Mouse (Mus musculus) forebrain, embryonic 15.5 days (tissue): ENCODE data around the gene Igf2r. TPM values are rescaled to one million over a fixed set of nuclear protein-coding genes. Genes with fewer than 3 reads are reported as not detected.

Experiments
- ATAC-seq: fragments of 200-750 bp; cut with Nextera tagmentation; replicated peaks from 2 replicates; pipeline ENCODE4 v1.8.0; 2017; ENCODE audit warnings: mild to moderate bottlenecking, moderate TSS enrichment, moderate library complexity
- H3K27ac ChIP-seq: fragments of 300-500 bp; sonication (generic); replicated peaks from 2 replicates; pipeline ENCODE4 v1.5.1; 2015; ENCODE audit warnings: mild to moderate bottlenecking, inconsistent platforms
- H3K27me3 ChIP-seq: fragments of 300-500 bp; sonication (generic); 2 replicates; pipeline ENCODE4 v1.6.1; 2015; ENCODE audit warnings: inconsistent platforms
- H3K36me3 ChIP-seq: fragments of 300-500 bp; sonication (generic); 2 replicates; pipeline ENCODE4 v1.6.1; 2015; ENCODE audit warnings: mild to moderate bottlenecking, inconsistent platforms
- H3K4me1 ChIP-seq: fragments of 300-500 bp; sonication (generic); 2 replicates; pipeline ENCODE4 v1.6.1; 2015; ENCODE audit warnings: inconsistent platforms
- H3K4me2 ChIP-seq: fragments of 300-500 bp; sonication (generic); replicated peaks from 2 replicates; pipeline ENCODE4 v1.6.1; 2015; ENCODE audit warnings: mild to moderate bottlenecking, inconsistent platforms
- H3K4me3 ChIP-seq: fragments of 300-500 bp; sonication (generic); 2 replicates; pipeline ENCODE4 v1.5.1; 2015; ENCODE audit warnings: mild to moderate bottlenecking, inconsistent platforms
- H3K9ac ChIP-seq: fragments of 300-500 bp; sonication (generic); replicated peaks from 2 replicates; pipeline ENCODE4 v1.6.1; 2015; ENCODE audit warnings: mild to moderate bottlenecking, inconsistent platforms
- H3K9me3 ChIP-seq: fragments of 300-500 bp; sonication (generic); 2 replicates; pipeline ENCODE4 v1.6.1; 2016; ENCODE audit warnings: inconsistent platforms
- WGBS: fragments of 180-500 bp; shearing (Covaris S2); methylation state at CpG from one replicate; pipeline ENCODE4 v1.1.7; 2015; ENCODE audit warnings: mixed read lengths; 5-methylcytosine and 5-hydroxymethylcytosine counted together
- polyA plus RNA-seq: library from polyadenylated mRNA; unstranded; fragments of >200 nt; fragmentation: Nextera tagmentation; extraction: Ambion mirVana; gene quantifications from 2 replicates; pipeline ENCODE4 v1.2.1, GENCODE M21; 2015

Igf2r gene
- 10.8 and 11.0 TPM in 2 replicates for polyA plus RNA-seq

DNA sequence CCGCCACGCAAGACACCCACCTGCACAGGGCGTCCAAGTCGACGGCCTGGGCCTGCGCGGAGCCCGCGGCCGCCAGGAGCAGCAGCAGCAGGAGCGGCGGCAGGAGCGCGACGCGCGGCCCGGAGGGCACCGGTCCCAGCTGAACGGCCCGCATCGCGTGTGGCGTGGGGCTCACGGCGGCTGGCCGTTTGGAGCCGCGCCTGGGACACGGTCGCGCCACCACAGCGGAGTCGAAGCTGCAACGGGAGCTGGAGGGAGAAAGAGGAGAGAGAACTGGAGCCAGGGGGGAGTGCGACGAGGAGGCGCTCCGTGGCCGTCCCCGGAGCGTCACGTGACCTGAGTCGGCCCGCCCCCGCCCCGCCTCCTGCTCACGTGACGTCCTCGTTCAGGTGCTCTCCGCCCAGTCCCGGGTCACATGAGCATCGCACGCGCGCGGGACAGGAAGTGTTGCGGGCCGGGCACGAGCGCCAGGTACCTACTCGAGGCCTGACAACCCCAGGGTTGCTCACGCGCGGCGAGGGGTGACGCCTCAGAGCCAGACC, at the start of gene Igf2r:
TSS of gene Igf2r (minus strand) at position 285 of the 542 bp plus-strand sequence.
- Histone ChIP-seq H3K9me3 (no peaks in the 10 kb centered on the region), H3K36me3 (no peaks in the 10 kb centered on the region), H3K9ac (peak within 1 kb of the TSS; percentile 85), H3K4me3 (peak within 1 kb of the TSS; percentile 83), H3K27me3 (no peaks in the 10 kb centered on the region), H3K27ac (peak within 1 kb of the TSS; percentile 78), H3K4me1 (peaks cover 26% of the 10 kb centered on the region), H3K4me2 (peak within 1 kb of the TSS; percentile 82)
- ATAC-seq: peak; percentile 93
- 4% methylated on average over 65 of the region's 67 CpGs for WGBS

GRCm38 (mm10) chr17:12815885-12816284, 46.4 kb upstream of the Igf2r start:
- Histone ChIP-seq H3K27ac (no peak overlapping the region), H3K4me1 (no peaks in the 10 kb centered on the region), H3K4me2 (no peak overlapping the region), H3K9ac (no peak overlapping the region), H3K4me3 (no peak overlapping the region), H3K9me3 (no peaks in the 10 kb centered on the region), H3K36me3 (no peaks in the 10 kb centered on the region), H3K27me3 (no peaks in the 10 kb centered on the region)
- no peak for ATAC-seq
- WGBS: 90% methylated on average over 4 of the region's 4 CpGs

DNA sequence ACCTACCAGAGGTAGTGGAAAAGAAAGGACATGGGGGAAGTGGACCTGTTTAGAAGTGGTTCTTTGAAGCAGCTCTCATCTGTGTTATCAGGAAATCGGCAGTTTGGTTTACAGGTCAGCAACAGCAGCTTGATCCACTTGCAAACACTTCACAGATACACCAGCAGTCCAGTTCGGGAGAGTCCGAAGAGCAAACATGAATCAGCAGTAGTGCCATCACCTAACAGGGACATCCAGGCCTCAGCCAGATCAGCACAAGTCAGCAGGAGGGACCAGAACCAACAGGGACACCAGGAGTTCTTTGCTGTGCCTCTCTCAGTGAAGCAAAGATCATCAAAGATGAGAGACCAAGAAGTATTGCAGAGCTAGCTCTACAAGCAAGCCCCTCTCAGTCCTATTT, 45.0 kb upstream of the Igf2r start:
- Histone ChIP-seq H3K36me3 (no peaks in the 10 kb centered on the region), H3K9me3 (no peaks in the 10 kb centered on the region), H3K4me1 (no peaks in the 10 kb centered on the region), H3K27ac (no peak overlapping the region), H3K4me2 (no peak overlapping the region), H3K27me3 (no peaks in the 10 kb centered on the region), H3K4me3 (no peak overlapping the region), H3K9ac (no peak overlapping the region)
- no peak for ATAC-seq
- 93% methylated on average over 3 of the region's 3 CpGs for WGBS

DNA sequence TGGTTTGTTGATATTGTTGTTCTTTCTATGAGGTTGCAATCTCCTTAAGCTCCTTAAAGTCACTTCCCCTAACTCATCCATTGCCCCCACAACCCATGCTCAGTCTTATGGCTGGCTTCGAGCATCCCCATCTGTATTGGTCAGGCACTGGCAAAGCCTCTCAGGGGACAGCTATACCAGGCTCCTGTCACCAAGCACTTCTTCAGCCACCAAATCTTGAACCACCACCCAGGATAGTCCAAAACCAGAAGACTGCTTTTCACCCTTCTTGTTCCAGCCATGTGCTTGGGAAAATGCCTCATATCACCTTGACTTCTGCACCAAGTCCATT, 41.5 kb upstream of the Igf2r start:
- no peak overlapping the region for H3K9ac ChIP-seq

GRCm38 (mm10) chr17:12810103-12810972, 40.9 kb upstream of the Igf2r start:
- no peaks in the 10 kb centered on the region for H3K4me1 ChIP-seq
- ATAC-seq: peak; percentile 91
- 27% methylated on average over 14 of the region's 14 CpGs for WGBS
- no peaks in the 10 kb centered on the region for H3K27me3 ChIP-seq
- no peaks in the 10 kb centered on the region for H3K9me3 ChIP-seq
- H3K27ac ChIP-seq: no peak overlapping the region
- H3K36me3 ChIP-seq: no peaks in the 10 kb centered on the region
- H3K4me3 ChIP-seq: no peak overlapping the region
- H3K4me2 ChIP-seq: no peak overlapping the region
- no peak overlapping the region for H3K9ac ChIP-seq

More for the DNA sequence above, 41.5 kb upstream of the Igf2r start:
- WGBS: 100% methylated on average over 1 of the region's 1 CpGs
- Histone ChIP-seq H3K27me3 (no peaks in the 10 kb centered on the region), H3K4me1 (no peaks in the 10 kb centered on the region), H3K27ac (no peak overlapping the region), H3K36me3 (no peaks in the 10 kb centered on the region), H3K4me2 (no peak overlapping the region), H3K9me3 (no peaks in the 10 kb centered on the region), H3K4me3 (no peak overlapping the region)
- ATAC-seq: peak; percentile 13; the same call in 1 of the 2 replicates

GRCm38 (mm10) chr17:12808851-12809250, 39.4 kb upstream of the Igf2r start:
- WGBS: 94% methylated on average over 6 of the region's 6 CpGs
- Histone ChIP-seq H3K27ac (no peak overlapping the region), H3K9ac (no peak overlapping the region), H3K4me3 (no peak overlapping the region), H3K27me3 (no peaks in the 10 kb centered on the region), H3K4me1 (no peaks in the 10 kb centered on the region), H3K36me3 (no peaks in the 10 kb centered on the region), H3K9me3 (no peaks in the 10 kb centered on the region), H3K4me2 (no peak overlapping the region)
- no peak for ATAC-seq

DNA sequence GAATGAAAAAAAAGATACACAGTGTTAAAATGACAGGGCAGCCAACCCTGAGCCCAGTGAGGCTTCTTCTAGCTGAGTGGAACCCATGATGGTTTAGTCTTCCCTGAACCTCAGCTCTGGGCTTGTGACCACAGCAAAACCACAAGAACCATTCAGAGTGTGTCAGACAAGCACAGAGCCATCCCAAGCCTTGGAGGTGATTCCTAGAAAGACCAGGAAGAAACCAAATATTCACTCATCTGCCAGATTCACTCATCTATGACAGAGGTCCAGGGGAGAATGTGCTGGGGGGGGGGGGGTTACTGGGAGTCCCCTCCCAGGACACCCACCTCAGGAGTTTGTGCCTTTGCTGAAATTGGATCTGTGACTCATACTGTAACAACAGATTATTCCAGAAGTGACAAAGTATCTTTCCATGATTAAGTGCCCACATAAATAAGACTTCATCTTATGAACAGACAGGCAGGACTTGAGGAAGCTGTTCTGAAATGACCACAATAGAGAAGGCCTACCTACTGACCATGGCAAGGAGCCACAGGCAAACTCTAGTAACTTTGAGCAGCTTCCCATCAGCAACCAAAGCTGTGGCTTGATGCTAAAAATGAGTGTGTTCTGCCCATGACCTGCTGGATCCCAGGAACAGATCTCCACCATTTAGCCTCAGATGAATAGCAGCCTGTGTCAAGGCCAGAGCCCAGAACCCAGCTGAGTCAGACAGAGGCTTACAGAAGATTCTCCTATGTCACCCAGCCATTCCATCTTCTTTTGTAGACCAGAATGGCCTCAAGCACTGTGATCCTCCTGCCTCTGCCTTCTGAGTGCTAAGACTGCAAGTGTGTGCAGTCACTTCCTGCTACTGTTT, 35.4 kb upstream of the Igf2r start:
- H3K4me1 ChIP-seq: no peaks in the 10 kb centered on the region
- no peak for ATAC-seq

GRCm38 (mm10) chr17:12801861-12802540, 32.5 kb upstream of the Igf2r start:
- Histone ChIP-seq H3K9ac (no peak overlapping the region), H3K4me3 (no peak overlapping the region), H3K36me3 (no peaks in the 10 kb centered on the region), H3K4me1 (no peaks in the 10 kb centered on the region), H3K27ac (no peak overlapping the region), H3K27me3 (no peaks in the 10 kb centered on the region), H3K4me2 (no peak overlapping the region), H3K9me3 (no peaks in the 10 kb centered on the region)
- WGBS: 63% methylated on average over 9 of the region's 9 CpGs
- ATAC-seq: no peak

More for the DNA sequence above, 35.4 kb upstream of the Igf2r start:
- H3K36me3 ChIP-seq: no peaks in the 10 kb centered on the region
- H3K9me3 ChIP-seq: no peaks in the 10 kb centered on the region
- H3K4me2 ChIP-seq: no peak overlapping the region
- H3K9ac ChIP-seq: no peak overlapping the region
- no peak overlapping the region for H3K27ac ChIP-seq
- H3K4me3 ChIP-seq: no peak overlapping the region
- H3K27me3 ChIP-seq: no peaks in the 10 kb centered on the region

DNA sequence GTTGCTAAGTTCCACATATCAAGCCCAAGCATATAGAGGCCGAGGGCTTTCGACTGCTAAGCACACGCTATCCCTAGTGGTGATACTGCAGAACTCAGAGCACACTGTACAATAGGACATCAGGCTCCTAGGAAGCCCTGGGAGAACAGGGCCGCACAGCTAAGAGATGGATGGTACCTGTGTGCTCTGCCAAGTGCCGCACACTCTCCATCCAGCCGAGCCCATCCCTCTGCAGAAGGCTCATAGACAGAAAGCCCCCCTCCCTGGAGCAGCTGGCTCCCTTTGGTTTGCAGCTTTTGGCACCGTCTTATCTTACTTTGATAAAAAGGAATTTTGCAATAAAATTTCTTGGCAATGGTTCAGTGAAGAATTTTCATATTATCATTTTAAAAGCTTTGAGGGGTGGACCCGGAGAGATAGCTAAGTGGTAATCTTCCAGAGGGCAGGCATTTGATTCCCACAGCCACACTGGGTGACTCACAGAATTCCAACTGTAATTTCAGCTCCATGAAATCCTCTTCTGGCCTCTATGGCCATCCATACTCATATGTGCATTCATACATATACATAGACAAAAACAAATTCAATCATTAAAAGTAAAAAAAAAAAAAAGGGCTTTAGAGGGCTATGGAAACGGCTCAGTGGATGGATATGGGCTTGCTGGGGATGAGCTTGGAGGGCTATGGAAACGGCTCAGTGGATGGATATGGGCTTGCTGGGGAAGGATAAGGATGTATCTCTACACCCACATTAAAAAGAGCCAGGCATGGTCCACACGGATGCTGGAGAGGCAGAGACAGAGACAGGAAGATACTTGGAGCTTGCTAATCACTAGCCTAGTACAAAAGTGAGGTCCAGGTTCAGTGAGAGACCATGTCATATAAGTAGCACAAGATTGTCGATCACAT, 30.2 kb upstream of the Igf2r start:
- no peak for ATAC-seq
- H3K9me3 ChIP-seq: no peaks in the 10 kb centered on the region
- H3K4me1 ChIP-seq: no peaks in the 10 kb centered on the region
- no peak overlapping the region for H3K27ac ChIP-seq
- no peak overlapping the region for H3K4me3 ChIP-seq
- H3K27me3 ChIP-seq: no peaks in the 10 kb centered on the region
- no peaks in the 10 kb centered on the region for H3K36me3 ChIP-seq
- H3K9ac ChIP-seq: no peak overlapping the region
- 86% methylated on average over 12 of the region's 12 CpGs for WGBS
- no peak overlapping the region for H3K4me2 ChIP-seq

DNA sequence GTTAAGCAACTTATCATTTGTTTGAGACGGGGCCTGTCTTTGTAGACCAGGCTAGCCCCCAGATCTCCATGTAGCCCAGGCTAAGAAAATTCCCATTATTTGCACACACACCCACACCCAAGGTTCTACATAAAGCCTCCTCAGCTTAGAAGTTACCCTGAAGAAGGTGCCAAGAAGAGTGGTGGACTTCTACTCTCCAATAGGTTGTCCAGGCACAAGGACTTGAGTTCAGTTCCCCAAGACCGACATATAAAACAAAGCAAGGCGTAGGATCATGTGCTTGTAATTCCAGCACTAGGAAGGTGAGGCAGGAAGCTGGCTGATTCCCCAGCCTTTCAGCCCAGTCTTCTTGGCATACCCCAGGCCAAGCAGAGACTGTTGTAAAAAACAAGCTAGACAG, 29.1 kb upstream of the Igf2r start:
- Histone ChIP-seq H3K27me3 (no peaks in the 10 kb centered on the region), H3K27ac (no peak overlapping the region), H3K9me3 (no peaks in the 10 kb centered on the region), H3K4me1 (peaks cover 6% of the 10 kb centered on the region; the same call in 1 of the 2 replicates), H3K4me2 (no peak overlapping the region), H3K9ac (no peak overlapping the region), H3K4me3 (no peak overlapping the region), H3K36me3 (no peaks in the 10 kb centered on the region)
- WGBS: 95% methylated on average over 3 of the region's 3 CpGs
- ATAC-seq: no peak

- H3K27me3 ChIP-seq: no peaks in the 10 kb centered on the region
- 83% methylated on average over 3 of the region's 3 CpGs for WGBS
These were observed 28.1 kb upstream of the Igf2r start for GRCm38 (mm10) chr17:12797427-12798029.

More at GRCm38 (mm10) chr17:12797427-12798029, 28.1 kb upstream of the Igf2r start:
- H3K27ac ChIP-seq: no peak overlapping the region
- H3K36me3 ChIP-seq: no peaks in the 10 kb centered on the region
- no peaks in the 10 kb centered on the region for H3K9me3 ChIP-seq
- peaks cover 7% of the 10 kb centered on the region for H3K4me1 ChIP-seq
- no peak for ATAC-seq
- H3K4me2 ChIP-seq: no peak overlapping the region
- H3K9ac ChIP-seq: no peak overlapping the region
- H3K4me3 ChIP-seq: no peak overlapping the region
